Mouse (Mus musculus) lung, postnatal 4 days (tissue): Measurements from ENCODE around the gene Ndufa7.
"Not testable (repeated sequence)": the region's sequence is repeated elsewhere in the genome, so short reads cannot be mapped to it uniquely, and the experiment has no call there.

Source experiments
- DNase-seq, 2 experiments: peaks; one replicate each; pipeline ENCODE4 v3.0.0; 2021

Gene Ndufa7

DNA sequence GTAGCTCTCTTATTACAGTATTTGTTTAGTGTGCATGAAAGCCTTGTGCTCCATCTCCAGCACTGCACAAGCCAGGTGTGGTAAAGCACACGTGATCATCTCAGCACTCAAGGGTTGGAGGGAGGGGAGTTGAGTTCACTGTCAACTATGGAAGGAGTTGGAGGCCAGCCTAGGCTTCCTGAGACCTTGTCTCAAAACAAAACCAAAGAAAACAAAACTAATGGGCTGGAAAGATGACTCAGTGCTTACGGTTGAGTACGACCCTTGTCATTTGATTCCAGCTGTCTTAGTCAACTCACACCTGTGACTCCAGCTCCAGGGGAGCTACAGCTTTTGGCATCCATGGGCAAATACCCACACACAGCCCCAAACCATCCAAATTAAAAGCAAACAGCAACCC, 11.9 kb upstream of the Ndufa7 start:
- DNase-seq, result peak in 1 of 2 experiments; percentile 25

DNA sequence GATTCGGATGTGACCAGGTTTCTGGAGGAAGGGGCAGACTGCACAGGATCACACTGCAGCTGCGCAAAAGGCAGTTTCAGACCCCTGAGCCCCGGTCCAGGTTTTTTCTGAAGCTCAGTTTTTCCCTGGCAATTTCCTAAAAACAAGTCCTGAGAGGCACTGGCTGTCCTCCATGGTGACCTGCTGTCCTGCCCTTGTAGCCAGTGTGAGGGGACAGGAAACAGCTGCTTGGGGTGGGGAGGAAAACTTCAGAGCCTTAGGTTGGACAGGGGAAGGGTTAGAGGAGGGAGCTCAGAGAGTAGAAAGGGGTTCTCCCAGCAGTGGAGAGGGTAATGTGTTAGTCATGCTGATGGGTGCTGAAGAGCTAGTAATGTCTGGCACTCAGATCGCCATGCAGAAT, 11.4 kb upstream of the Ndufa7 start:
- peak; percentile 78 to 90 for DNase-seq

DNA sequence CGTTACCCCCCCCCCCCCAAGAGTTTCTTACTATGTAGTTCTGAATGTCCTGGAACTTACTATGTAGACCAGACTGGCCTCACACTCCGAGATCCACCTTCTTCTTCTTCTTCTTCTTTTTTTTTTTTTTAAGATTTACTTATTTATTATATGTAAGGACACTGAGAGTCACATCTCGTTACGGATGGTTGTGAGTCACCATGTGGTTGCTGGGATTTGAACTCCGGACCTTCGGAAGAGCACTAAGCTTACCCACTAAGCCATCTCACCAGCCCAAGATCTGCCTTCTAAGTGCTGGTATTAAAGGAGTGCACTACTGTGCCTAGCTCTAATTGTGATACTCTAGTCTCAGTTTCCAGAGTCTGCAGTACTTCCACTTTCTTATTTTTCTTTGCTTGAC, 9.0 kb upstream of the Ndufa7 start:
- no peak for DNase-seq

DNA sequence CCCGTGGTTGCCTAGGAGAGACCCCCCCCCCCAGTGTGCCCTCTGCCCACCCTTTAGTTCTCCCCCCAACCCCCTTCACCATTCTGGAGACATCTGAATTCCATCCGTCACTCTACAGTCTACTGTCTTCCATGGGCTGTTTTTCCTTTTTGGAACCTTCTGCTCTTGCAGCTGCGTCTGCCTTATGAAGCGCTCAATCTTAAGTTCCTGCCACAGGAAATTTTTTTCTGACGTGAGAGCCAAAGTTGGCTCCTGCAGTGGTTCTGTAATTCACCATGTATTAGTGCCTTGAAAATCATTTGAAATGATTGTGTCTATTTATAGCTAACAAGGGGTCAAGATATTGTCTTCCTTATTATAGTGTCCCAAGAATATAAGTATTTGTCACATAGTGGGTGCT, 7.8 kb upstream of the Ndufa7 start:
- peak in 1 of 2 experiments; percentile 29 for DNase-seq

DNA sequence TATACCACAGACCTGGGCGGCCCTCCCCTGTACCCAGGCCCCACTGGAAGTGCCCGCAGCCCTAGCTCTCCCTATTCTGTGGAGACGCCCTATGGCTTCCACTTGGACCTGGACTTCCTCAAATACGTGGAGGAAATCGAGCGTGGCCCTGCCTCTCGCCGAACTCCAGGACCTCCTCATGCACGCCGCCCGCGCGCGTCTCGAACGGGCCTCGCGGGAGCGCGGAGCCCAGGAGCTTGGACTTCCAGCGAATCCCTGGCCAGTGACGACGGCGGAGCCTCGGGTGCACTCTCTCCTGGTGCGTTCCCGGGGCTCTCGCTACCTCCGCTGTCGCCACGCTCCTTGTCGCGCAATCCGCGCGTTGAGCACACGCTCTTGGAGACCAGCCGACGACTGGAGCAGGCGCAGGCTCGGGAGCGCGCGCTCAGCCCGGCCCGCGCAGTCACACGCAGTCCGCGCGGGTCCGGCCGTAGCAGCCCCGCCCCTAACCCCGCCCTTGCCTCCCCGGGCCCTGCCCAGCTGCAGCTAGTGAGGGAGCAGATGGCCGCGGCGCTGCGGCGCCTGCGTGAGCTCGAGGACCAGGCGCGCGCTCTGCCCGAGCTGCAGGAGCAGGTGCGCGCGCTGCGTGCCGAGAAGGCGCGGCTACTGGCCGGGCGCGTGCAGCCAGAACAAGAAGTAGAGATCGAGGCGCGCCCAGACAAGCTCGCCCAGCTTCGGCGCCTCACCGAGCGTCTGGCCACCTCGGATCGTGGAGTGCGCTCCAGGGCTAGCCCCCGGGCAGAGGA, 7.0 kb upstream of the Ndufa7 start:
- peak; percentile 90 to 98 for DNase-seq

DNA sequence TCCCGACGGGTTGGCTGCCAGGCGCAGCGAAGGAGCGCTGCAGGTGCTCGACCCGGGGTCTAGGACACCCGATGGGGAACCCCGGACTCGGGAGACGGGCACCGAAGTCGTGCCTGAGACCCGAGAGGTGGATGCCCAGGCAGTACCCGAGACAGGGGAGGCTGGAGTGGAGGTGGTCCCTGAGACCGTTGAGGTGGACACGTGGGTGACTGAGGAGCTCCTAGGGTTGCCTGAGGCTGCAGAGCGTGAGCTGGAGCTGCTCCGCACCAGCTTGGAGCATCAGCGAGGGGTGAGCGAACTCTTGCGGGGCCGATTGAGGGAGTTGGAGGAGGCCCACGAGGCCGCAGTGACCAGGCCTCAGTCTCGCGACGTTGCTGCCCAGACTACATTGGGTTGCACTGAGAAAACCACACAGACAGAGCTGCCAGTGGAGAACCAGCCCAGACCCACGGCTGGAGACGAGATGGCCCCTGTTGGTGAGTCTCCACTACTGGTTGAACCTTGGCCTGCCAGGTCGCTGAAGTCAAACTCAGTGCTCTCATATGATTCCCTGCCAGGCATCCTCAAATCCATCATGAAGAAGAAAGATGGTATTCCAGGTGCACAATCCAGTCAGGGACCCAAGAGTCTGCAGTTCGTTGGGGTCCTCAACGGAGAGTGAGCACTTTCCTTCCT, 6.3 kb upstream of the Ndufa7 start:
- DNase-seq, result no peak

DNA sequence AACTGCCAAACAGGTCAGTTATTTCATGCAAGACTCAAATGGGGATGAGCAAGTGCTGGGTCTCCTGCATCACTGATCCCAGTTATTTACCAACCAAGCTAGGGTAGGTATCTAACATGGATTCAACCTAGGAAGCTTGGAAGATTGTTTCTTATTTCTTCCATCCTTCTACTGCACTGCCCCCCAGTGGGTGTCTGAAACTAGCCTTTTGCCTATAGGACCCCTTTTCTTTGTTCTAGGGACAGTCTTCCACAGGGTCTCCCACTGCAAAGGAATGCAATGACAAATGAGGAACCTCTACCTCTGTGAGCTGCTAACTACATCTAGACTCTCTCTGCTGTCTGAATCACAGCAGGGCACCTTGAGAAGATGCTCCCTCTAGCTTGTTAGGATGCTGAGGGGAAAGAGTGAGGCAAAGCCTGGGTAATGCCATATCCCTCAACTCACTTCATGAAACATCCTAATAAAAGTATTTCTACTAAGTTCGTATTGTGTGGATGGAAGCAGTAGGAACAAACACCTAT, 1.9 kb upstream of the Ndufa7 start:
- no peak for DNase-seq

DNA sequence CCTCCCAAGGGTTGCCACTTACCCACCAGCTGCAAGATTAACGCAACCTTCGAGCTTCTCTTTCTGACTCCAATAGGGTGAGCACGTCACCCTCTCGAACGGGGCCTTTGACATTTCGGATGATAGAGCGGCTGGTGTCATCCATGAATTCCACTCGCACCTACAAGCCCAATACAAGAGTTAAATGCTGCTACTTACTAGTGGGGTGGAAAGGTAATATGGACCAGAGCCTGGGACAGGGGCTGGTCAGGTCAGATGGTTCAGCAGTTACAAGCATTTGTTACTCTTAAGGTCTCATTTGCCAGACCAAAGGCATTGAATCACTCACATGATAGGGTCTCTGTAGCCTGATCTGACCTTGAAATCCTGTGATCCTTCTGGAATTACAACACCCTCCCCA, 1.2 kb upstream of the Ndufa7 start:
- not testable (repeated sequence) for DNase-seq

DNA sequence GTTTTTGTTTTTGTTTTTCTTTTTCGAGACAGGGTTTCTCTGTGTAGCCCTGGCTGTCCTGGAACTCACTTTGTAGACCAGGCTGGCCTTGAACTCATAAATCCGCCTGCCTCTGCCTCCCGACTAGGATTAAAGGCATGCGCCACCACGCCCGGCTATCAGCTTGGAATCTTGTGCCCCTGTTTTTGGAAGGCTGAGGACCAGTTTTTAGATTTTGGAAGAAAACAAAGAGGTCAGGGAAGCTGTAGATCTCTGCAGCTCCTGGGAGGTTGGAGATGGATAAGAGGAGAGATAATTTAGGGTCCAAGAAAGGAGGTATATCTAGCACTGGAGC, 592 bp downstream of the Ndufa7 start:
- not testable (repeated sequence) for DNase-seq

DNA sequence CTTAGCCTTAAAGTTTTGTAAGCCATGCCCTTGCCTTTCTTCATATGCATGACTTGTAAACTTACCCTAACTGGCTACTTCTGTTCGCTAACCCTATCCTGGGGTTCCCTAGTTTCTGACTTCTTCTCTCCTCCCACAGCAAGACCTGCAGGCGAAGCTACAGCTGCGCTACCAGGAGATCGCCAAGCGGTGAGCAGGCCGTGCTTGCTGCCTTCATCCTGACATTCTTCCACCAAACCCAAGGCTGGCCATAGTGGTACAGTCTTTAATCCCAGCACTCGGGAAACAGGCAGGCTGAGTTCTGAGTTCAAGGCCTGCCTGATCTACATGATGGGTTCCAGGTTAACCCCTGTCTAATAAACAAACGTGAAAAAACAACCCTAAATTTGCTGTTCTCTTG, 1.1 kb downstream of the Ndufa7 start:
- no peak for DNase-seq

DNA sequence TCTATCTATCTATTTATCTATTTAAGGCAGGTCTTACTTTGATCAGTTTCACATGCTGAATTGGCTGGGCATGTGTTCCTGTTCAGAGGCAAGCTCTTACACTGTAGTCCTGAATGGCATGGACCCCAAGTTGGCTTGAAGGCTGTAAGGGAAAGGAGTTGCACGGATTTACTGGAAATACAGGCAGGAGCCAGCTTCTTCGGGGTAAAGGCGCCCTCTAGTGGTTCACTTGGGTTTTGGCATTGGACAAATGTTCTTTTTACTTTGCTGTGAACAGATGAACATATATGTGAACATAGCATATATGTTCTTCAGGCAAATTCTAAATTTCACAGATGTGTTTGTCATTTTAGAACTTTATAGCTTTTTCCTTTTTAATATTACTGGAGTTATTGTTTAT, 2.5 kb downstream of the Ndufa7 start:
- DNase-seq, result peak; percentile 58 to 84

DNA sequence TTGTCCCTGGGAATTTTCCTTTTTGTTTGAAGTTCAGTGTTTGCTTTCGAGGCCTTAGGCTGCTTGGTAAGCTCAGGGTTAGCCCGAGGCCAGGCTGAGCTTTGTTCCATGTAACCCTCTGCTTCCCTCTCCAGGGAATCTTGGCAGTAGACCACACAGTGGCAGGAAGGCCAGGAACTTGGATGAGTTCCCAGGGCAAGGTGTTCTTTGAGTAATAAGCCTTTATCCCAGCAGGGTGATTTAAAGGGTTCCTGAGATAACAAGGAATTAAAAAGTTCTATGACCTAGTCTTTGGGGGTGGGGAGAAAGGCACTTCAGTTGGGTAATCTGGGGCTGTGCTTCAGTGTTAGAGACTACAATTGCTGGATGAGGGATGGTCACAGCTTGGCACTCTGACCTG, 4.5 kb downstream of the Ndufa7 start:
- peak; percentile 73 to 79 for DNase-seq

DNA sequence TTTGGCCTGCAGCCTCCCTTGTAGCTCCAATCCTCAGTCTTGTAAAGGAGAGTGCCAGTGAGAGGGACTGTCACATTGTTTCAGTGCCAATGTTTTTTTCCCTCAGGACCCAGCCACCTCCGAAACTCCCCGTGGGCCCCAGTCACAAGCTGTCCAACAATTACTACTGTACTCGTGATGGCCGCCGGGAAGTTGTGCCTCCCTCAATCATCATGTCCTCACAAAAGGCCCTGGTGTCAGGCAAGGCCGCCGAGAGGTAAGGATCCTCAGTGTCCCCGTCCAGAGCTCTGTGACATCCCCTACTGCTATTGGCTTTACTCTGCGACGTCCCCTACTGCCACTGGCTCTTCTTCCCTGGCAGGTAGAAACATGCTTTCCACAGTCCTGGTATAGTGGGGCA, 5.2 kb downstream of the Ndufa7 start:
- DNase-seq, result no peak

DNA sequence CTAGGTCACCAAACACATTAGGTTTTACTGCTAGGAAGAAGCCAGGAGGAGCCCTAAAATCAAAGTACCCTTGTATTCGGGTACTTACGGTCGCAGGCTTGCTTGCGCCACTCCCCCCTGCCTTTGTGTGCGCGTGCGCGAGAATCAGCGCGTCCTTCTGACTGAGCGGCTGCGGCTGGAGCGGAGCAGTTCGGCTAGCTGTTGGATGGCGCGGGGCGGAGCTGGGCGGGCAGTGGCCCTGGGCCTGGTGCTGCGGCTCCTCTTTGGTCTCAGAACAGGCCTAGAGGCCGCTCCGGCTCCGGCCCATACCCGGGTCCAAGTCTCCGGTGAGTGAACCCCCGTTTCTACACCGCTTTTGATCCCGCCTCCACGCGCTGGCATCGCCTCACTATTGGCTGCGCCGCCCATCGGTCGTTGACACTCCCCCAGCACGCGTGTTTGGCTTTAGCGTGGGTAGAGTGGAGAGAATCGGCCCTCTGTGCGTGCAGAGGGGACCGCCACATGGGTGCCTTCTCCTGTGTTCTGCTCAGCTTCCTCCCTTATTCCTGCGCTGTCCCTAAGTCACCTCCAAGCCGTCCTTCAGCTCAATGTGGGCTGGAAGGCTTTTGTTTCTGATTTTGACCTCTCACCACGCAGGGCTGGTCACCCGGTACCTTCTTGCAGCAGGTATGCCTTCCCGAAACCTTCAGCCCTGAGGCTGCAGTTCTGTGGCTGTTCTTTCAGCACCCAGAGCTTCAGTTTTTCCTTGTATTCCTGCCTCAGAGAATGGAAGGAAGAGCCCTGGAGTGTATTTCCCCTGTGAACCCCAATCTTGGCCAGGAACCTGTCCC, 18.8 kb downstream of the Ndufa7 start, which contains the start of gene Cd320:
Gene Cd320, plus strand, starts transcription at position 126 of the 830 bp plus-strand sequence.
- DNase-seq, result peak; percentile 93 to 94

DNA sequence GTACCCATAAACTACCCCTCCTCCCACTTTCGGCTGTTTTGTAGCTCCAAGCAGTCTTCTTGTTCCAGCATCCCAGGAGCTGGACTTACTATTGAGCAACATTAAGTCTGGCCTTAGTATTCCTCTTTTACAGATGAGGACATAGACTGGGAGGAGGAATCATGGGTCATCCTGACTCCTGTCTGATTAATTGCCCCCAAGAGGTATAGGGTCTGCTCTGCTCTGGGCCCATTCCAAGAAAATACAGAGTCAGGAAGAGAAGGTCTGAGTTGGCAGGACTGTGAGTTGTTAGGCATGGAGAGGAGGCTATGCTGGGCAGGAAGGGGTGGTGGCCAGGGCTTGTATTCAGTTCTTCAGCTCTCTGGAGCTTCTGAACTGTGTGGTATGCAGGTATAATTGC, 19.8 kb downstream of the Ndufa7 start:
- DNase-seq, result no peak

DNA sequence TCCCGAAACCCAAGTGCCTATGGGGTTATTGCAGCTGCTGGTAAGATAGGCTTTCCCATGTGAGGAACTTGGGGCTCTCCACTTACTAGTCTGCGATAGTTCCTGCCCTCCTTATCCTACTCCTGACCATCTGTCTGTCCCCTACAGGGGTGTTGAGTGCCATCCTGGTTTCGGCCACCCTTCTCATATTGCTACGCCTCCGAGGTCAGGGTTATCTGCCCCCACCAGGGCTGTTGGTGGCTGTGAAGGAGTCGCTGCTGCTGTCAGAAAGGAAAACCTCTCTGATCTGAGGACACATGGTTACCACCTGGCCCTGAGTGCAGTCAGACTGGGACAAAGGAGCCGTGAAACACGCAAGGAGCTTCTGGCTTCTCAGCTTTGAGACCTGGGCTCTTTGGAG, 23.8 kb downstream of the Ndufa7 start:
- no peak for DNase-seq

DNA sequence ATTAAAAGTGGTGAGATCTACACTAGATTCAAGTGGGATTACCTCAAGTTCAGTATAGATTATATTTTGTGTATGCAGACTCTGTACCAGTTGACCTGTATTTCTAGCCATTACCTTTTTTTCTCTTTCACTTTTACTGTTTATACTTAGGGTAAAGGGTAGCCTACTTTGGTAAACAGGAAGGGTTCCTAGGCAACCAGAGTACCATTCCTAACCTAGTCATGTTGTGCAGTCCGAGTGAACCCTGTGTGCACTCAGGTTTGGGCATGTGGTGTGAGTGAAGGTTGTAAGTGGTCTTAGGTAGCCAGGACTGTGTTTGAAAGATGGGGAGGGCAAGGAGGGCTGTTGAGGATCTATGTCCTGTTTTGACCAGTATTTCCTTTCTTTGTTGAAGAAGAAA, 27.0 kb downstream of the Ndufa7 start:
- no peak for DNase-seq

DNA sequence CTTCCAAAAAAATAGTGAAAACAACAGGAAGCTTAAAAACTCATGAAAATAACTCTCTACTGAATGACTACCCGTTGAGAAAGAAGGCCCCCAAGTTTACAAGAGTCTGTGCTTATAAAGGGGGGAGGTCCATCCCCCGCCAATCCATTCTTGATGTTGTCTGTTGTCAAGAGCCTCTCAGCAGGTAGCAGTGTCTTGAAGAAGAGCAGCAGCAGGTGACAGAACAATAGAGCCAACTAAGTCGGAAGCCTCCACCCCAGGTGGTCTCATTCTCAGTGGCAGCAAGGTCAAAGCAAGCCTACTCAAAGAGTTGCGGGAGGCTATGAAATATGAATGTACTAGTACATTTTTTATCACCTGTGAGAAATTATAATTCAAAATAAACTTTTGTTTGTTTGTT, 33.4 kb downstream of the Ndufa7 start:
- DNase-seq, result no peak

DNA sequence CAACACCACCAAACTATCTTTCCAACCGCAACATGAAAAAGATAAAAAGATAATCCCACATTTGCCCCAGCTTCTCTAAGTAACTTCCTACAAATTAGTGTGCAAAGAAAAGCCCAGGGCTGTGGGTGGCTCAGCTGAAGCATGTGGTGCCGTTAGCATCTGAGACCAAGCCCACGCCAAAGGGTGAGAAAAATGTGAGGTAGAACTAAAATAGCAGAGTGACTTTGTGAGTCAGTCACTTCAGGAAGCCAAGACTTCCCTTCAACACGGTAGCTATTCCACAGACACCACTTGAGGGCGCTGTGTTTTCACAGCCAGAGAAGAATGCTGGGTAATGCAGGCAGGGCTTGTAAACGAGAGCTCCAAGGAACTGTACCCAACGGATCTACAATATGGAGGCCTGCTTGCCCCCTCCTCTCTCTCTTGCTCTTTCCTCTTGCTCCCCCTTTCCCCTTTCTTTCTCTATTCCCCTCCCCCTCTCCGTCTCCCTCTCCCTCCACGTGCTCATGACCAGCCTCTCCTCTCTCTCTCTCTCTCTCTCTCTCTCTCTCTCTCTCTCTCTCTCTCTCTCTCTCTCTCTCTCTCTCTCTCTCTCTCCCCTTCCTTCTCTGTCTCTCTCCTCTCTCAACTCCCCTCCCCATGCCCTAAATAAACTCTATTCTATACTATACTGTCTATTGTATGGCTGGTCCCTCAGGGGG, 41.1 kb downstream of the Ndufa7 start:
- DNase-seq, result peak; percentile 50 to 69

DNA sequence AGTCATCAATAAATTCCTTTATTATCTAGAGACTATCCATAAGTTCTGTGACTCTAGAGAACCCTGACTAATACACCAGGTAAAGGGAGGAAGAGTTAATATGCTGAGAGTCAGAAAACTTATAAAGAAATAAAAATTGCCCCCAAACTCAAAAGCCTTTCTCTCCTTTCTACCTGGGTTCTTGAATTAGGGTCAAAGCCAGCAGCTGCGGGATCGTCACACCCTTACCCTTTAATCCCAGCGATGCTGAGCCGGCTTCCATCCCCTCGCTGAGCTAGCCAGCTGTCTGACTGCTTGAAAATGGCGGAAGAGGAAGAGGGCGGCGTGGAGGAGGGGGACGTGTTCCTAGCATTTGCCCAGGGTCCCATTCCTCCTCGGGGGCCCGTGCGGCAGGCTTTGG, 49.2 kb downstream of the Ndufa7 start, which contains the start of gene Gm7029:
Gene Gm7029, plus strand, starts transcription at position 301 of the 400 bp plus-strand sequence.
- not testable (repeated sequence) for DNase-seq

DNA sequence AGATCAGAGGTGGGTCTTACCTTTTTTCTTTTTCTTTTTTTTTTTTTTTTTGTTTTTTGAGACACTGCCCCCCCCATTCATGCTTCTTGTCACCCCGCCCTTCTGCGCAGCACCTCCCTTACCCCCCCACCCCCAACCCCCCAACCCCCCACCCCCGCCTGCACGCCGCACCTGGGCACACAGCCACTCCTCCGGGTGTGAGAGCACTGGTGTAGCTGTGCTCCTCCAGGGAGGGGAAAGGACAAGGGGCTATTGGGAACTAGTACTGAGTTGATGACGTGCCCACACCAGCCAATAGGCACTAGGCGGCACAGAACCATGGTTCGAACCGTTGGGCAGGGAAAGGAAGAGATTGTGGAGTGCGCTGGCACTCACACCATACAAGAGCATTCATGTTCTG, 50.0 kb downstream of the Ndufa7 start:
- DNase-seq, result no peak

DNA sequence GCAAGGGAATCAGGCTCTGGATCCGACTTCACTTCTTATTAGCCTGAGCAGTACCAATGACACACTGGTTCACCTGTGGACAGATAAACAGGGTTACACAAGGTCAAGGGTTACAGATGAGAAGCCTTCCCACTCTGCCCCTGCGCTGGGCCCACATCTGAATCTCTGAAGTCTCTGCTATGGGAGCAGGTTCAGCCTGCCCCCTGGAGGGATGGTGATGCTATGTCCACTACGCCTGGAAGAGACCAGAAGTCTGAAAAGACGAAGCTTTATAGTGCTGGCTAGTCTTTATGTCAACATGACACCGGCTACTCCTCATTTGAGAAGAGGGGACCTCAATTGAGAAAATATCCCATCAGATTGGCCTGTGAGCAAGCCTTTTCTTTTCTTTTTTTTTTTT, 51.4 kb downstream of the Ndufa7 start:
- peak in 1 of 2 experiments; percentile 21 for DNase-seq

DNA sequence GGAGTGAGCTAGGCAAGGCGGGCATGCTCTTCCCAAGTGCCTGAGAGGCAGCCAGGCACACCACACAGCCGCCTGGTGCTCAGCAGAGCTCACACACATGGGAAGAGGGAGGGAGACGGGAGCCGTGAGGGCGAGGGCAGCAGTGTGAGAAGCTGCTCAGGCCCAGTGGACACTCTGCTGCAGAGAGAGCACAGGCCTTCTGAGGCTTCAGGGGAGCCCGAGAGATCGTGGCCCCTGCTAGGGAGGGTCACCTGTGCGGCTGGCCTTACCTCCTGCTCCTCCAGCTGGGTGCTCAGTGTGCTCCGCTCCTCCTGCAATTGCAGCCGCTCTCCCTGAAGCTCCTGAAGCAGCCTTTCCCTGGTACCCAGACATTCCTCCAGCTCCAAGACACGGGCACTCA, 59.9 kb downstream of the Ndufa7 start:
- not testable (repeated sequence) for DNase-seq
